Mouse (Mus musculus) small intestine, adult 2 months (tissue): Measurements from ENCODE around the gene Grin2b. TPM values are rescaled to one million over a fixed set of nuclear protein-coding genes. Genes with fewer than 3 reads are reported as not detected.

Source experiments
- H3K27ac ChIP-seq: fragments of 200-500 bp; 2 replicates; pipeline ENCODE4 v1.5.1; 2012; ENCODE audit warnings: low read depth, low read length, control low read depth, inconsistent platforms; ENCODE audit not compliant: insufficient read depth
- H3K27me3 ChIP-seq: fragments of 200-500 bp; 2 replicates; pipeline ENCODE4 v1.6.1; 2012; ENCODE audit warnings: mild to moderate bottlenecking, moderate library complexity, low read length, inconsistent platforms; ENCODE audit not compliant: control insufficient read depth, insufficient read depth
- H3K36me3 ChIP-seq: fragments of 200-500 bp; 2 replicates; pipeline ENCODE4 v1.6.1; 2012; ENCODE audit warnings: mild to moderate bottlenecking, low read length, control low read depth, inconsistent platforms; ENCODE audit not compliant: control insufficient read depth, insufficient read depth
- H3K4me1 ChIP-seq: fragments of 200-500 bp; 2 replicates; pipeline ENCODE4 v1.6.1; 2012; ENCODE audit warnings: low read length, inconsistent platforms, mixed read lengths; ENCODE audit not compliant: control insufficient read depth, insufficient read depth, insufficient read length
- H3K4me3 ChIP-seq: fragments of 200-500 bp; 2 replicates; pipeline ENCODE4 v1.5.1; 2012; ENCODE audit warnings: low read depth, mild to moderate bottlenecking, control low read depth, inconsistent platforms, low read length, moderate library complexity
- CTCF ChIP-seq: fragments of 200-500 bp; IDR thresholded peaks from 2 replicates; pipeline ENCODE4 v1.5.1; 2012; ENCODE audit warnings: low read depth, mild to moderate bottlenecking, control low read depth, inconsistent platforms, low read length, moderate library complexity, mixed read lengths; ENCODE audit not compliant: insufficient replicate concordance, insufficient read length; ENCODE audit errors: extremely low read depth
- POLR2A ChIP-seq: fragments of 200-500 bp; IDR thresholded peaks from 2 replicates; pipeline ENCODE4 v1.6.1; 2012; ENCODE audit warnings: low read depth, mild to moderate bottlenecking, control low read depth, inconsistent platforms, low read length, moderate library complexity
- polyA plus RNA-seq: library from polyadenylated mRNA; depleted of rRNA; stranded (reverse); fragments of >200 nt; gene quantifications from 2 replicates; pipeline ENCODE4 v1.2.3, GENCODE M21; 2012; rRNA removed

Gene Grin2b
- polyA plus RNA-seq, 1 experiment: not detected

- H3K4me1 ChIP-seq: no peaks in the 10 kb centered on the region
- no peak overlapping the region for H3K27ac ChIP-seq
- H3K4me3 ChIP-seq: no peak overlapping the region
- no peaks in the 10 kb centered on the region for H3K27me3 ChIP-seq
- no peak for TF ChIP-seq POLR2A
- TF ChIP-seq CTCF: no peak
- H3K36me3 ChIP-seq: no peaks in the 10 kb centered on the region
Observed at GRCm38 (mm10) chr6:135672003-135672402, 501.3 kb downstream of the Grin2b start.

Other genes starting within 250 kb of the Grin2b start
- not detected in 2 replicates for gene Gm8994, start 154.0 kb upstream of the Grin2b start, polyA plus RNA-seq
- gene E330021D16Rik, start 242.1 kb upstream of the Grin2b start, polyA plus RNA-seq: not detected in 2 replicates